Mouse (Mus musculus): ENCODE results near the gene Gng8. TPM values are rescaled to one million over a fixed set of nuclear protein-coding genes. Genes with fewer than 3 reads are reported as not detected.

The Gng8 gene
- polyA plus RNA-seq, 1 experiment from 2014 or later: 13.9 TPM

DNA sequence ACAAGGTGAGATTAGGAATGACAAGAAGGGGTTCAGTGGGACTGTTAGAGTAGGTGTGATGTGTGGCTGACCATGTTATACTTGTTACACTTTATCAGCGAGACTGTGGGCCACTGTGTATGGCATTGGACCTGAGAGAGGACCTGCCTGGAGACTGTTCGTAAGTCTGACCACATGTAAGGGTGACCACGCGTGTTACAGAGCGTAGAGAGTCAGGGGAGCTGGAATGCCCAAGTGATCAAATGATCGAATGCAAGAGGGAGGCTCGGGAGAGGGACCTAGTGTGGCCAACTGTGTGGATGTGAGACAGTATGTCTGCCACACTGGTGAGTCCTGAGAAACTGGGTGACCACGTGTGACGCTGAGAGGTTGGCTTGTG lies 755 bp downstream of the Gng8 start:
- Histone ChIP-seq H3K27me3 (replicated peaks; ENCODE audit: control insufficient read depth, insufficient read depth, low read length) (peaks cover 7% of the 10 kb centered on the region; the same call in 1 of the 2 replicates), H3K4me3 (ENCODE audit: low read depth, low read length) (peak overlapping the region; percentile 32), H3K9ac (ENCODE audit: low read length) (peak overlapping the region; percentile 20; the same call in 1 of the 2 replicates), H3K36me3 (ENCODE audit: control insufficient read depth, insufficient read depth, low read length) (0 out of 2 replicates have a peak, but pooled peaks cover 4% of the 10 kb centered on the region), H3K4me1 (replicated peaks; ENCODE audit: control insufficient read depth, insufficient read depth, low read length) (peaks cover 24% of the 10 kb centered on the region), H3K4me2 (ENCODE audit: low read length) (peak overlapping the region; percentile 63), H3K9me3 (ENCODE audit: control insufficient read depth, low read length) (no peaks in the 10 kb centered on the region), H3K27ac (ENCODE audit: low read depth) (no peak overlapping the region)
- DNase-seq (ENCODE audit: low spot score) (no peak), ATAC-seq (replicated peaks; ENCODE audit: low FRiP score, low TSS enrichment, low read depth) (no peak; the same call in 1 of the 2 replicates)
- WGBS: 40% methylated on average over 9 of the region's 9 CpGs

DNA sequence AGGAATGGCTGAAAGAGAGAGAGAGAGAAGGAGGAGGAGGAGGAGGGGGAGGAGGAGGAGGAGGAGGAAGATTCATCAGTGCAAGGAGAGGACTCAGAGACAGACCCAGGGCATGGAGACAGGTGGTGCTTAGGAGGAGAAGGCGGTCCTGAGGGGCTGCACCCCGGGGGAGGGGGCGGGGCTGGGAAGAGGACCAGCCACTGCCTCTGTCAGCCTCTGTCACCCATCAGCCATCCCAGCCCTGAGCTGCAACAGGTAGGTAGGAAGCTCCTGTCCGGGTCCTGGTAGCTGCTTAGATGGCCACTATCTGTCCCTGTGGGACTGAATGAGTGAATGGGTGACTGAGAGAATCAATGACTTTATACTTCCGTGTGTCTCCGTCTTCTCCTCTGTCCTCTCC lies 2.0 kb downstream of the Gng8 start:
- Histone ChIP-seq H3K4me3 (ENCODE audit: low read depth, low read length) (no peak overlapping the region), H3K4me1 (replicated peaks; ENCODE audit: control insufficient read depth, insufficient read depth, low read length) (peaks cover 24% of the 10 kb centered on the region), H3K27me3 (replicated peaks; ENCODE audit: control insufficient read depth, insufficient read depth, low read length) (peaks cover 7% of the 10 kb centered on the region; the same call in 1 of the 2 replicates), H3K4me2 (ENCODE audit: low read length) (no peak overlapping the region; the same call in 1 of the 2 replicates), H3K9ac (ENCODE audit: low read length) (no peak overlapping the region), H3K36me3 (ENCODE audit: control insufficient read depth, insufficient read depth, low read length) (no peaks in the 10 kb centered on the region), H3K27ac (ENCODE audit: low read depth) (no peak overlapping the region), H3K9me3 (ENCODE audit: control insufficient read depth, low read length) (no peaks in the 10 kb centered on the region)
- WGBS: 10% methylated on average over 6 of the region's 6 CpGs
- ATAC-seq (replicated peaks; ENCODE audit: low FRiP score, low TSS enrichment, low read depth): no peak
- DNase-seq (ENCODE audit: low spot score): no peak

DNA sequence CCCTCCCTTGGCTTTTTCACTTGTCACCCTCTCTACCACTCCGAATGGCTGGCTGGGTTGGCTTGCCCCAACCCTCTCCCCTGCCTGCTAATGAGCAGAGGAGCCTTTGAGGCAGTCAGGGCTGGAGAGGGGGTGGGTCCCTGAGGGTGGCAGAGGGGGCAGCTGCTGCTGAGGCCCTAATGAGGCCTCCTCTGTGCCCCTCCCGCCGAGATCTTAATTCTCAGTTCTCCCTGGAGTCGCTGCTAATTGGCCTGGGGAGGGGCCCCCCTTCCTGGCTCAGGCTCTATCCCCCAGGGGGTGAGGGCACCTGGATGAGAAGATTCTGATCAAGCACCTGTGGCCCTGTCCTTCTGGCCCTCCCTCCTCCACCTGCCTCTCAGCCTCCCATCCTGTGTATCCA lies 2.7 kb downstream of the Gng8 start:
- H3K9ac ChIP-seq (ENCODE audit: low read length): no peak overlapping the region
- no peaks in the 10 kb centered on the region for H3K9me3 ChIP-seq (ENCODE audit: control insufficient read depth, low read length)
- H3K36me3 ChIP-seq (ENCODE audit: control insufficient read depth, insufficient read depth, low read length): no peaks in the 10 kb centered on the region
- WGBS: 8% methylated on average over 4 of the region's 4 CpGs
- no peak overlapping the region for H3K4me3 ChIP-seq (ENCODE audit: low read depth, low read length)
- DNase-seq (ENCODE audit: low spot score) (no peak), ATAC-seq (replicated peaks; ENCODE audit: low FRiP score, low TSS enrichment, low read depth) (no peak)
- H3K4me2 ChIP-seq (ENCODE audit: low read length): peak overlapping the region; percentile 51; the same call in 1 of the 2 replicates
- H3K27ac ChIP-seq (ENCODE audit: low read depth): no peak overlapping the region
- H3K4me1 ChIP-seq (replicated peaks; ENCODE audit: control insufficient read depth, insufficient read depth, low read length): peaks cover 24% of the 10 kb centered on the region
- H3K27me3 ChIP-seq (replicated peaks; ENCODE audit: control insufficient read depth, insufficient read depth, low read length): peaks cover 7% of the 10 kb centered on the region; the same call in 1 of the 2 replicates

DNA sequence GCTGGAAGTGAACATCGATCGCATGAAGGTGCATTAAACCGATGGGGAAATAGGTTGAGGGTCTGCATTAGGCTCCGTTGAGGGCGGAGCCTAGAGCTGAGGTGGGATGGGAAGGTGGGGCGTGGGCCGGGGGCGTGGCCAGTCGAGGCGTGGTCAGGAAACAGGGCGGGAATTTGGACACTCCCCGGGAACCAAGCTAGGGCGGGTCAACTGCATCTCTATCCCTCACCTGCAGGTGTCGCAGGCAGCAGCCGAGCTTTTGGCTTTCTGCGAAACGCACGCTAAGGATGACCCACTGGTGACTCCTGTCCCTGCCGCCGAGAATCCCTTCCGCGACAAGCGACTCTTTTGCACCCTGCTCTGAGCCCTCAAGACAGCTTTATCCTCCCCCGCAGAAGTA lies 3.4 kb downstream of the Gng8 start:
- Histone ChIP-seq H3K27me3 (replicated peaks; ENCODE audit: control insufficient read depth, insufficient read depth, low read length) (peaks cover 7% of the 10 kb centered on the region; the same call in 1 of the 2 replicates), H3K4me3 (ENCODE audit: low read depth, low read length) (peak overlapping the region; percentile 22), H3K9ac (ENCODE audit: low read length) (0 out of 2 replicates have a peak overlapping the region, but pooled peaks have one; percentile 7), H3K4me1 (replicated peaks; ENCODE audit: control insufficient read depth, insufficient read depth, low read length) (peaks cover 21% of the 10 kb centered on the region), H3K4me2 (ENCODE audit: low read length) (peak overlapping the region; percentile 51), H3K36me3 (ENCODE audit: control insufficient read depth, insufficient read depth, low read length) (no peaks in the 10 kb centered on the region), H3K27ac (ENCODE audit: low read depth) (0 out of 2 replicates have a peak overlapping the region, but pooled peaks have one; percentile 27), H3K9me3 (ENCODE audit: control insufficient read depth, low read length) (no peaks in the 10 kb centered on the region)
- under 1% methylated on average over 24 of the region's 24 CpGs for WGBS
- ATAC-seq (replicated peaks; ENCODE audit: low FRiP score, low TSS enrichment, low read depth): no peak; the same call in 1 of the 2 replicates
- peak; percentile 88 for DNase-seq (ENCODE audit: low spot score)

DNA sequence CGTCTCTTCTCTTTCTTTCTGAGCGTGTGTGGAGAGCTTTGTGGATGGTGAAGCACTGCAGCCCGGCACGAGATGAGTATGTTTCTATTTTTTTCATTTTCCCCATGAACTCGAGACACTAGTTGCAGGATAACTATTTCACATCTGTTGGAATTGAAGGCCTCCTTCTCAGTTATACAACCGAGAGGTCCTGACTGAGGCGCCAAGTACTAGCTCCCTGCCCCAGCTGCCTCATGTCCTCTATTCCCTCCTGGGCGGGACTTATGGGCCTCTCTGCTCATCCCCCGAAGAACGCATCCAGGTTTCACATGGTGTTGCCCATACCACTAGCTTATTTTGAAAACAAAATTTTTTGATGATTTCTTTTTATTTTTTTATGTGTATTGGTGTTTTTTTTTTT lies 3.9 kb downstream of the Gng8 start:
- 0 out of 2 replicates have a peak overlapping the region, but pooled peaks have one; percentile 7 for H3K9ac ChIP-seq (ENCODE audit: low read length)
- no peak for DNase-seq (ENCODE audit: low spot score)
- no peaks in the 10 kb centered on the region for H3K9me3 ChIP-seq (ENCODE audit: control insufficient read depth, low read length)
- H3K4me3 ChIP-seq (ENCODE audit: low read depth, low read length): peak overlapping the region; percentile 22
- no peak for ATAC-seq (replicated peaks; ENCODE audit: low FRiP score, low TSS enrichment, low read depth)
- H3K4me2 ChIP-seq (ENCODE audit: low read length): peak overlapping the region; percentile 51
- H3K4me1 ChIP-seq (replicated peaks; ENCODE audit: control insufficient read depth, insufficient read depth, low read length): peaks cover 24% of the 10 kb centered on the region
- WGBS: 23% methylated on average over 10 of the region's 10 CpGs
- peaks cover 7% of the 10 kb centered on the region; the same call in 1 of the 2 replicates for H3K27me3 ChIP-seq (replicated peaks; ENCODE audit: control insufficient read depth, insufficient read depth, low read length)
- H3K36me3 ChIP-seq (ENCODE audit: control insufficient read depth, insufficient read depth, low read length): no peaks in the 10 kb centered on the region
- H3K27ac ChIP-seq (ENCODE audit: low read depth): 0 out of 2 replicates have a peak overlapping the region, but pooled peaks have one; percentile 27

DNA sequence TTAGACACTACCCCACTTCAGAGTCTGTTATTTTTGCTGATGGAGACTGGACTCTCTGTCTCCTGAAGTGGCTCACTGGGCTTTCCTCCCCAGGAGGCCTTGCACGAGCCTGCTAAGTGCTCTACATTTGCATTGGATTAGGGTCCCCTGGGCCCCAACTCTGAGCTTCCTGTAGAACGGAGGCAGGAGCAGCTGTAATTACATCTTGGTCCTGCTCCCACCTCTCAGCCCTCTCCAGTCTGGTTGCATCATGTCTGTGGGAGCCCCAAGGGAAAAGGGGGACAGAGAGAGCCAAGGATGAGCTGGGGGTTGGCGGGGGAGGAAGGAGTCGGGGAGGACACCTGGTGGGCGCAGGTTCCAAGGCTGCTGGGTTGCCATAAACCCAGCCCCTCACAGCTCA lies 8.9 kb downstream of the Gng8 start:
- Histone ChIP-seq H3K4me2 (ENCODE audit: low read length) (no peak overlapping the region), H3K27me3 (replicated peaks; ENCODE audit: control insufficient read depth, insufficient read depth, low read length) (no peaks in the 10 kb centered on the region), H3K4me3 (ENCODE audit: low read depth, low read length) (no peak overlapping the region), H3K4me1 (replicated peaks; ENCODE audit: control insufficient read depth, insufficient read depth, low read length) (peaks cover 26% of the 10 kb centered on the region), H3K27ac (ENCODE audit: low read depth) (no peak overlapping the region), H3K9me3 (ENCODE audit: control insufficient read depth, low read length) (no peaks in the 10 kb centered on the region), H3K9ac (ENCODE audit: low read length) (no peak overlapping the region), H3K36me3 (ENCODE audit: control insufficient read depth, insufficient read depth, low read length) (no peaks in the 10 kb centered on the region)
- WGBS: 35% methylated on average over 5 of the region's 5 CpGs
- ATAC-seq (replicated peaks; ENCODE audit: low FRiP score, low TSS enrichment, low read depth) (no peak), DNase-seq (ENCODE audit: low spot score) (no peak)

DNA sequence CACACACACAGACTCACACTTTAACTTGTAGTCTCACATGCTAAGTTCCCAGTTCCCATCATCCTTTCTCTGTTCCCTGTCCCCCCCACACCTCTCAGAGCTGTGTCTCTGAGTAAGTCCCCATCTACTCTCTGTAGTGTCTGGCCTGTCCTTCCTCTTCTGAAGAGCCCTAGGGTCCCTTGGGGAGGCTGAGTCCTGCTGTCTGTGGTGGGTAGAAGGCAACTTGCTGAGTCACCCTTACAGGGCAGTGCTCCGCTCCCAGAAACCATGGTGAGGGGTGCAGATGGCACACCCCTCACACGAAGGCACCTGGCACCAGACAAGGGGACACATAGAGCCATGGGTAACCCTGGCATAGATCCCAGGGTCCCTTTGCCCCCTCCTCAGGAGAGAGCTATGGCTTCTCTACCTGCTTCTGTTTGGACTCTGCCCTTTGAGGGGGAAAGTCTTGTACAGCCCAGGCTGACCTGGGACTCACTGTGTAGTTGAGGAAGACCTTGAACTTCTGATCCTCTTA lies 11.9 kb downstream of the Gng8 start:
- DNase-seq (ENCODE audit: low spot score) (no peak), ATAC-seq (replicated peaks; ENCODE audit: low FRiP score, low TSS enrichment, low read depth) (no peak)
- peaks cover 52% of the 10 kb centered on the region for H3K4me1 ChIP-seq (replicated peaks; ENCODE audit: control insufficient read depth, insufficient read depth, low read length)
- no peak overlapping the region for H3K4me2 ChIP-seq (ENCODE audit: low read length)
- H3K36me3 ChIP-seq (ENCODE audit: control insufficient read depth, insufficient read depth, low read length): no peaks in the 10 kb centered on the region
- WGBS: 81% methylated on average over 2 of the region's 2 CpGs
- no peak overlapping the region for H3K9ac ChIP-seq (ENCODE audit: low read length)
- no peak overlapping the region for H3K27ac ChIP-seq (ENCODE audit: low read depth)
- H3K9me3 ChIP-seq (ENCODE audit: control insufficient read depth, low read length): no peaks in the 10 kb centered on the region
- H3K4me3 ChIP-seq (ENCODE audit: low read depth, low read length): no peak overlapping the region
- H3K27me3 ChIP-seq (replicated peaks; ENCODE audit: control insufficient read depth, insufficient read depth, low read length): no peaks in the 10 kb centered on the region

DNA sequence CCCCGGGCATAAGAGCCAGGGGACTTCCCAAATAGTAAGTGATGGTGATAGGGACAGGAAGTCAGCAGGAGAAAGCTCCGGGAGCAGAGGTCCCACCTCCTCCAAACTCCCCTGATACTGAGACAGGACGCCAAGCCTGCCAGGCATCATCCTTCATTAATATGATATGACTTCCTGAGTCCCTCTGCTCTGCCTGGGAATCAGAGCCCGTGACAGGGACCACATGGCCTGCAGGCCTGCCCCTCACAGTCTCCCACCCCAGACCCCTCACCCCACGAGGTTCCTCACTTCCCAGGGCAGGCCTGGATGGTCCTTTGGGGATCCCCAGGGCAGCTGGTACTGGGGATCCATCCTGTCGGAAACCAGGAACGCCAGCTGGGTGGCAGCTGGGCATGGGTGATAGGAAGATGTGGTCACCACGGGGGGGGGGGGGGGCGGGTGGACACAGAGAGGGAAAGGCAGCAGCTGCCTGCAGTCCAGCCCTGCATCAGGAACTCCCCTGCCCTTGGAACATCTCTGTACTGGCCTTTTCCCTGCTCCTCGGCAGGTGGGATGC lies 12.6 kb downstream of the Gng8 start:
- Histone ChIP-seq H3K4me3 (ENCODE audit: low read depth, low read length) (no peak overlapping the region), H3K4me2 (ENCODE audit: low read length) (no peak overlapping the region), H3K9me3 (ENCODE audit: control insufficient read depth, low read length) (no peaks in the 10 kb centered on the region), H3K27me3 (replicated peaks; ENCODE audit: control insufficient read depth, insufficient read depth, low read length) (no peaks in the 10 kb centered on the region), H3K4me1 (replicated peaks; ENCODE audit: control insufficient read depth, insufficient read depth, low read length) (peaks cover 59% of the 10 kb centered on the region), H3K27ac (ENCODE audit: low read depth) (no peak overlapping the region), H3K36me3 (ENCODE audit: control insufficient read depth, insufficient read depth, low read length) (no peaks in the 10 kb centered on the region), H3K9ac (ENCODE audit: low read length) (no peak overlapping the region)
- 36% methylated on average over 8 of the region's 10 CpGs for WGBS
- no peak for DNase-seq (ENCODE audit: low spot score)
- ATAC-seq (replicated peaks; ENCODE audit: low FRiP score, low TSS enrichment, low read depth): no peak

Data from intestine, embryonic 14.5 days (tissue).